Mouse (Mus musculus): ENCODE measurements at regions not wholly inside any gene's neighbourhood (a gene's known extent, or its start where the extent isn't known, plus 50 kb on each side); places are given as distances from the start of the nearest gene placed in this dataset.

DNA sequence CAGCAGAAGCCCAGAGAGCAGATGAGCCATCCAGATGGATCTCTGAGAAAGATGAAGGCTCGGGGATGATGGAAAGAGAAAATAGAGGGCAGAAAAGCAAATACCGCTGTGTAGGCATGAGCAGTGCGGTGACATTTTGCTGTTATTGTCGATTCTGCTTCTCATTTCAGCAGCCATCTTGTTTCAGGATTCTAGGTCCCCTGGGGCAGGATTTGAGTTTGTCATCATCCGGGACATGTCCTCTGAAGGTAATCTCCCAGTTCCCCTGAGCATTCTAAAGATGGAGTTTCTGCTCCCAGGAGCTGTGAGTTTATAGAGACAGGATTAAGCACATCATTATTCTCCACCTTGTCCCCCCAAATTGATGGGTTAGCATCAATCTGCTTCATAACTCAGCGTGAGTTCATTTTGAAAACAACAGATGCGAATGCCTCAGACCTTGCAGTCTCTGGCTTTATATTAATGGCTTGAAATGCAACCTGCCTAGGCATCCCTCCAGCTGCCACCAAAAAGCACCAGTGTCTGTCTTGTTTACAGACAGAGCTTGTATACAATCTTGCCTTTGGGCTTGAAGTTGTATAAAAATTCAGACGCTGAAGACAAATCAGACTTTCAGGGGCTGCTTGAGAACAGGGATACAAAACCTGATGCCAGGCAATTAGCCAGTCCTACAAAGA is 128.6 kb upstream of the Foxa2 start:
- no peak for DNase-seq (ENCODE audit: low read depth)

DNA sequence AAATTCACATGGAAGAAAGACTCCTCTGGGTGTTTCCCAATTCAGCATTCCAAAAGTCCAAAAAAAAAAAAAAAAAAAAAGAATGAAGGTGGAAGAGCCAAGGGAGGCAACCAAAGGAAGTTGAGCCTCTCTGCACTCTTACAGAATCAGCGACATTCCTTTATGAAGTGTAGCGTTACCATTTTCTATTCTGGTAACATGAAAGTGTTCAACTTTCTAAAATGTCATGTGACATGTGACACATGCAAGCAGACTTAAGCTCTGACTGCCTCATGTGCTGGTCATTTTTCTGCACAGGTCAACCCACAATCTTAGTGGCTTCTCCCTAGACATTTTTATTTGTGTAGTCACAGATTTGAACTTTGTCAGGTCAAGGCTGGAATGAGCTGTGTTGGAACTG is 133.5 kb upstream of the Foxa2 start:
- DNase-seq (ENCODE audit: low read depth) = no peak

- DNase-seq (ENCODE audit: low read depth) = no peak
Observed at GRCm38 (mm10) chr2:148181518-148181917, 134.7 kb upstream of the Foxa2 start.

DNA sequence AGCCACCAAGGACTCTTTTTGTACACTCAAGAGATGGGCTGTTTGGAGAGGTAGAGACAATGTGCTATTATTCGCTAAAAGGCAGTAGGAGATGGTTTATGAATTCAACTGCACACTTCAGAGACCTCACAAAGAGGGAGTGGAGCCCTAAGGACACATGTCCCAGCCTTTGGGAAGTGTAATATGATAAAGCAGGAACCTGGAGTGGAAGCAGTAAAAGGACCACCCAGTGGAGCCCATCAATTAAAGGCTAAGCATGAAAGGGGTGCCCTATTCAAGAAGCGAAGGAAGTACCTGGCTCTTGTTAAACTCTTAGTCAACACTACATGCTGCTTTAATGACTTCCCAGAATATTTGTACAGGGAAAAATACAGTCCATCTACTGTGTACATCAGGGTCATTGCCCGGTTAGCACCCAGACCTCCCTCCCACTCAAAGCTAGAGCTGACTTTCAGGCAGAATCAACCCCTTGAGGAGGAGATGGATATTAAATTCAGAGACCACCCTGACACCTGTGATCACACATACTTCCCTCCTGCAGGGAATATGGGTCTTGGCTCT is 135.8 kb upstream of the Foxa2 start:
- DNase-seq (ENCODE audit: low read depth) = no peak

DNA sequence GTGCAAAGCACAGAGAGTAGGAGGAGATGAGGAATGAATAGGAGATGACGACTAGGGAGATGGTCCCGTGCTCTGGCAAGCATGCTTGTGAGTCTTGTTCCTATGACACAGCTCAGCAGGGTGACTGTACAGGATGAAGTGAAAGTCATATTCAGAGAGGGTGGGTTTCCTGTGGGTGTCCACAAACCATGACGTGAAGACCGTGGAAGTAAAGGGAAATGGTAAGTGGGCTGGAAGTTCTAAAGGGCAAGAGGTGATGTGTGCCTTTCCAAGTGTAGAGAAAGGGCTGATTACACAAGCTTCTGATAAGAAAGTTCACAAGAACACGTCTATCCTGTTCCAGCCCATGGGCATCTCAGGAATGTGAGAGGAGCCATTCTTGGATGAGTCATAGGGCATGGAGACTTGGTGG is 138.0 kb upstream of the Foxa2 start:
- no peak for DNase-seq (ENCODE audit: low read depth)

DNA sequence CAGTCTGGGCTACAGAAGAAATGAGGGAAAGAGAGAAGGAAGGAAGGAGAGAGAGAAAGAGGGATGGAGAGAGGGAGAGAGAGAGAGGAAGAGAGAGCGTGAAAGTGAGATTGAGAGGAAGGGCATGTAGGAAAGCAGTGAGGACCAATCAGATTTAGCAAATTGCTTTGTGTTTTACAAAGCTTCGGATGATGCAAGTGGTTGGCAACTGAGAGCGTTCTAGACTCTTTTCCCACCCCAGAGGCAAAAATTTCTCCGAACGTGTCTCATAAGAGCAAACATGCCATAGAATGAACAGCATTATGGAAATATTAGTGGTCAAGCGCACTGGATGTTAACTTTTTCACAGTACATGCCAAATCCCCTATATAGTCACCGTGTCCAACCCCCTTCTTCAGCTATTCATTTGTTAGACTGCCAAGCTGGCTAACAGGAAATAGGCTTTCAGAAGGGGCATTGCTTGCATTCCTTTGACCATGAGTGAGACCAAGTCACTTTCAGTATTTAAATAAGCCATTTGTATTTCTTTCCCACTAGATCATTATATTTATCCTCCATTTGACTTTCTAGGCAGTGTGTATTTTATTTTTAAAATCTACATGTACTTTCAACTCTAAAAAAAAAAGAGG is 139.7 kb upstream of the Foxa2 start:
- DNase-seq (ENCODE audit: low read depth) = no peak

DNA sequence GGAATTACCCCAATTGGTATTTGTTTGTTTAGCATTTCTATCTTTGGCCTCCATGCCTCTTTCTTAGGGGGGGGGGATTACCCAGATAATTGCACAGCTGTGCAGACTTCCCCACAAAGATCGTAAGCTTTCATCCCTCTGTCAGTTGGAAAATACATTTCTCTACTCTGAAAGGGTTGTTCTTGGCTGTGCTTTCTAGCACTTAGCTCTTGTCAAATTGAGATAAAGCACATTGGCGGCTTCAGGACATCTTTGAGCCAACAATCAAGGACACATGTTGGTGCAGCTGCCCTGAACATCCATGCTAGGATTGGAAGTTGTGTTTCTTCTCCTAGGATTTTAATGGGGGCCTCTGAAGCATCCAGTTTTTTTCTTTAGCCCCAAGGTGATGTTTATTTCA is 142.1 kb upstream of the Foxa2 start:
- no peak for DNase-seq (ENCODE audit: low read depth)

- no peak for DNase-seq (ENCODE audit: low read depth)
Observed at GRCm38 (mm10) chr2:148189287-148189686, 142.5 kb upstream of the Foxa2 start.

GRCm38 (mm10) chr2:148192946-148193345 is 146.2 kb upstream of the Foxa2 start:
- no peak for DNase-seq (ENCODE audit: low read depth)

DNA sequence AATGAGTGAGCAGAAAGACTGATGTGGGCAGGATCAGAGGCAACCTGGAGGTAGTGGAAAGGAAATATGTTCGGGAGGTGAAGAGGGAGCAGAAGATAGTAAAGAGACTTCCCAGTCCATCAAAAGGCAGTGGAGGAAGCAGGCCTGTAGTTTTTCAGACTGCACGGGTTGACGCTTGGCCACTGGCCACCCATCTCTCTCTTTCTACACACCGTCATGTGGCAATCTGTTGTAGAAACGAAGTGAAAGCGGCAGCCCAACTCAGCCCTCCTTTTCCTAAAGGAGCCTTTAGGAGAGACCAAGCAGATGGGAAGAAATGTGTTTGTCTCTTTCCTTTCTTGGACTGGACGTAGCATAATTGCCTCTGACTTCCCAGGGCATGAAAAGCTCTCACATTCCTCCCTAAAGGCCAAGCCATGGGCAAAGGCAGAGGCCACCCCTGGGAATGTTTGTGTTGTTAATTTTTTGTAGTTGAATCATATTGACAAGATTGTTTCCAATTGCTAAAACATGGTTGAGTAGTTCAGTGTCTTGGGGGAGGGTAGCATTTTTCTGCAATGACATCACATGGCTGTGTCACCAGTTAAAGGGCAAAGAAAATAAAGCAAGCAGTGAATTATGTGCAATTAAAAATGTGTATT is 150.7 kb upstream of the Foxa2 start:
- no peak for DNase-seq (ENCODE audit: low read depth)

DNA sequence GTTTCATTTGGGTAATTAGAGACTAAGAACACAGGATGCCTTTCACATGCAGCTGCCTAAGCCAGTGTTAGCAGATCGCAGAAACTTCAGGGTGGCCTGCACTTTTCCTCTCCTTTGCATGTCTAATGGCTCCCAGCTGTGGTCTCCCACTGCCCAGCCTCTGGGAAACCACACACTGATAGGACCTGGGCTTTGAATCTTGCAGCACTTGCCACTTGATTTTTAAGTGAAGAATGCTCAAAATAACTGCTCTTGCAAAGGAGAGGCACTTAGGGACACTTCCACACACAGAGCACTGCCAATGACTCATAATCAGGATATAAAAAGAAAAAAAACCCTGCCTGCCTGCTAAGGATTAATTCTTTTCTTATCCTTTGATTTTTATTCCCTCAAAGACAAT is 159.9 kb upstream of the Foxa2 start:
- DNase-seq (ENCODE audit: low read depth) = no peak

GRCm38 (mm10) chr2:148210813-148211212 is 164.0 kb upstream of the Foxa2 start:
- DNase-seq (ENCODE audit: low read depth) = no peak

- DNase-seq (ENCODE audit: low read depth) = no peak
Observed at GRCm38 (mm10) chr2:148217136-148217535, 170.4 kb upstream of the Foxa2 start.

DNA sequence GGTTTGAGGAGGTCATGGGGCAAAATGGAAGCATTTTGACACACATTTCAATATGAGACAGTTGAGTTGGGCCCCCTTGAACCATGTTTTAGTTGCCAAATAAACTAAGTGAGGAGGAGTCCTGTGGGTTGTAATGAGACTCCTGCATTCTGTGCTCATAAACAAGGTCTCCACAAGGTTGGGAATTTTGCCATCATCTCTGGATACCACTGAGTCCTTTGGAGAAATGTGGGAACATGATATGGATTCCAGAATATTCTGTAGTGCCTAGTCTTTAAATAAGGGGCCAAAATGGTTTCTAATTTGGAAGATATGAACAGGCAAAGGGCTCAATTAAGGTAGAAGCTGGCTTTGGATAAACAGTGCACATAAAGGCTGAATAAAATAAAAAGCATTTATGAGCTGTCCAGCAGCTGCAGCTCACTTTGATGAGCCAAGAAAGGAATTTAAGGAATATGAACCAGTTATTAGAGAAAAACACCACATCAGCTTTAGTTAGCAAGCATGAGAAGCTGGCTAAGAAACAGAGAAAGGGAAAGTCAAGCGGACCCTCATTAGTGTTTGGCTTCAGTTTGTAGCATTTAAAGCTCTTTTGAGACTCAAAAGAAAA is 161.3 kb upstream of the Sstr4 start:
- DNase-seq (ENCODE audit: low read depth) = no peak

GRCm38 (mm10) chr2:148237121-148237520 is 158.0 kb upstream of the Sstr4 start:
- DNase-seq (ENCODE audit: low read depth) = no peak

DNA sequence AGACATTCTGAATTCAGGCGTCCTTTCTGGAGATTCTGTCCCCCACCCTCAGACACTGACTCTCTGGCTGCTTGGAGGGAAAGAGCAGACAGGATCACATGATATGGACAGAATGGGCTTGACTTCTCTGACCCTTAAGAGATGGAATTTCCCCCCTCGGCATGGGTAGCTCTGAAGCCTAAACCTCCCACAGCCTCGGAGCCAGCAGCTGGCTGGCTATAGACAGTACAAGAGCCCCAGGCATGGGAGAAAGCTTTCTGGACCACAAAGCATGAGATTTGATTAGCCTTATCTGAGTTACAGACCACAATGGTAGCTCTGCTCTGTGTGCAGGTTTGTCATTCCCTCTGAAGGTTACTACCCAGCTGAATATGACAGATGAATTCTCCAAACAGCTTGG is 156.1 kb upstream of the Sstr4 start:
- no peak for DNase-seq (ENCODE audit: low read depth)

- DNase-seq (ENCODE audit: low read depth) = no peak
Observed at GRCm38 (mm10) chr2:148242242-148242641, 152.9 kb upstream of the Sstr4 start.

- no peak for DNase-seq (ENCODE audit: low read depth)
Observed at GRCm38 (mm10) chr2:148245575-148245974, 149.6 kb upstream of the Sstr4 start.

- DNase-seq (ENCODE audit: low read depth) = no peak
Observed at GRCm38 (mm10) chr2:148250902-148251301, 144.2 kb upstream of the Sstr4 start.

GRCm38 (mm10) chr2:148255662-148256061 is 139.5 kb upstream of the Sstr4 start:
- DNase-seq (ENCODE audit: low read depth) = no peak

GRCm38 (mm10) chr2:148264111-148264730 is 130.9 kb upstream of the Sstr4 start:
- no peak for DNase-seq (ENCODE audit: low read depth)

GRCm38 (mm10) chr2:148279200-148279599 is 115.9 kb upstream of the Sstr4 start:
- no peak for DNase-seq (ENCODE audit: low read depth)

All from c-Kit-positive CD71-positive TER-119-negative erythroid progenitor cells, embryonic 14.5 days (primary cell).